Mouse (Mus musculus): ENCODE measurements around the gene Alkbh7. TPM values are rescaled to one million over a fixed set of nuclear protein-coding genes. Genes with fewer than 3 reads are reported as not detected.

Gene Alkbh7
- total and polyA plus RNA-seq, 3 experiments: 21.2 to 51.8 (median 35.4) TPM

DNA sequence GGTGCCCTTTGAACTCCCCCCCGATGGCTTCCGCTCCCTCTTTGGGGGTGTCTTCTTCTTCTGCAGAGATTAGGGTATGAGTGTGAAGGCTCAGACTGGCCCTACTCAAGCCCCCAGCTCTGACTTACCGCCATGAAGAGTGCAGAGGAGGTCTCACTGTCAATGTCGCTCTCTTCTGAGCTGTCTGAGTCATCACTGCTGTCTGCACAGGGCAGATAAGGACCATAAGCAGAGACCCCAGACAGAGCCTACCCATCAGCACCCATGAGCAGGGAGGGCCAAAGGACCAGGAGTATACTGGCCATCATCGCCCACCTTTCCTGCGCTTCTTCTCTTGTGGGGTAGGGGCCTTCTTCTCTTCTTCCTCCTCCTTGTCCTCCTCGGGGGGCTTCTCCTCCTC is 6.9 kb downstream of the Alkbh7 start:
- no peak for DNase-seq (ENCODE audit: extremely low read depth)
- in situ Hi-C loops (cut with MboI; ENCODE audit: low pct_ligation_motif_present, low pct_unique_long_range_greater_than_20kb, low sequenced_read_pairs): no loop called here
- H3K27ac ChIP-seq (ENCODE audit: insufficient read depth, low read depth): no peak overlapping the region

DNA sequence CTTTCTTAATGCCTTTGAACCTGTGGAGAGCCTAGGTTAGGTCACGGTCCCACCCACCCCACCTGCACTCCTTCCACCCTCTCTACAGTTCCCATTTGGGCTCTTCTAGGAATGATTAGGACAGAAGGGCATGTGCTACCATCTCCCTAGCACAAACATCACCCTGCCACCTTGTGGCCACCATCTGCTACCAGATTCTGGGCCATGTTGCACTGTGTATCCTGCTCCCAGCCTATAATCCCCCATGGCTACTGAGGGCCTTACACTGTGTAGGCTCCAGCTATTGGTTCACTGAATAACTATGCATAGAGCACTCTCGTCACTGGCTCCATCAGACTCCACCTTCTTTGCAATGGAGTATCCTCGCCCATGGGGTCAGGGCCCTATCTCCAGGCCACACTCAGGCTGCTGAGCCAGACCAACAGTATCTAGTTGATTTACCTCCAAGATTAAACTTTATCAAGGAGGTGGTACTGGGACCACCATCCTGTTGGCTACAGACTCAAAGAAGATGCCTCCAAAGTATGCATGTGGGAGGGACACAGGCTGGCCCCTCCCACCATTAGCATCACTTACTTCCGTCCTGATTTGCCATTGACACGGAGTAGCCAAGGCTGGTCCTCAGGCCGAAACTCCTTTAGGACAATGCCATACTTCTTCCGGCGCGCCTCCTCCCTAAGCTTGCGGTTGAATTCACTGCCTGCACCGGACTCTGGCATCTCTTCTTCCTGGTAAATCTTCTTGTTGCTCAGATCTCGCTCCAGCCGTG is 10.2 kb downstream of the Alkbh7 start:
- in situ Hi-C loops (cut with MboI; ENCODE audit: low pct_ligation_motif_present, low pct_unique_long_range_greater_than_20kb, low sequenced_read_pairs): no loop called here
- H3K79me2 ChIP-seq (replicated peaks; ENCODE audit: control insufficient read depth, extremely low read depth, insufficient read depth, poor library complexity, severe bottlenecking): peaks cover 16% of the 10 kb centered on the region
- H3K36me3 ChIP-seq (replicated peaks in 1 of 2; ENCODE audit: control insufficient read depth in 1 of 2, insufficient read depth in 1 of 2, low read length in 1 of 2): peaks cover 64 to 70% of the 10 kb centered on the region in 2 experiments
- no peak for DNase-seq (ENCODE audit: extremely low read depth)
- TF ChIP-seq CTCF (conservative IDR thresholded peaks at IDR 0.05 in 1 of 2, IDR thresholded peaks at IDR 0.05 in 1 of 2; ENCODE audit: low read depth in 2 of 2, low read length in 2 of 2) (peak in 1 of 2 experiments; percentile 48; a peak in 2 of 4 replicates), NRF1 (IDR thresholded peaks at IDR 0.05; ENCODE audit: low read depth, low read length) (no peak), SMC3 (IDR thresholded peaks at IDR 0.05; ENCODE audit: low read depth, low read length) (peak; percentile 46), ZMIZ1 (IDR thresholded peaks at IDR 0.05; ENCODE audit: low read depth, low read length) (no peak), RAD21 (IDR thresholded peaks at IDR 0.05; ENCODE audit: low read depth, low read length) (peak; percentile 7), E2F4 (IDR thresholded peaks at IDR 0.05; ENCODE audit: insufficient replicate concordance, low read depth, low read length) (no peak)
- peaks cover 3 to 13% of the 10 kb centered on the region in 2 experiments for H3K4me1 ChIP-seq (ENCODE audit: control insufficient read depth in 1 of 2, insufficient read depth in 2 of 2)
- H3K4me3 ChIP-seq (replicated peaks in 1 of 3; ENCODE audit: low read depth in 2 of 3, low read length in 2 of 3, poor library complexity in 1 of 3): no peak overlapping the region
- no peak overlapping the region for H3K27ac ChIP-seq (ENCODE audit: insufficient read depth, low read depth)
- H3K9me3 ChIP-seq (replicated peaks; ENCODE audit: low read length): no peaks in the 10 kb centered on the region
- no peak overlapping the region for H3K4me2 ChIP-seq (ENCODE audit: insufficient read depth, low read depth, poor library complexity, severe bottlenecking)
- no peak overlapping the region for H3K9ac ChIP-seq (ENCODE audit: insufficient read depth, low read depth)
- H3K27me3 ChIP-seq (replicated peaks): no peaks in the 10 kb centered on the region
- dilution Hi-C loops (cut with MboI; ENCODE audit: extremely low pct_ligation_motif_present, extremely low pct_unique_long_range_greater_than_20kb, low sequenced_read_pairs): no loop called here

More for the DNA sequence above, 6.9 kb downstream of the Alkbh7 start:
- Histone ChIP-seq H3K36me3 (replicated peaks in 1 of 2; ENCODE audit: control insufficient read depth in 1 of 2, insufficient read depth in 1 of 2, low read length in 1 of 2) (peaks cover 72 to 96% of the 10 kb centered on the region in 2 experiments), H3K9me3 (replicated peaks; ENCODE audit: low read length) (no peaks in the 10 kb centered on the region), H3K4me2 (ENCODE audit: insufficient read depth, low read depth, poor library complexity, severe bottlenecking) (no peak overlapping the region), H3K79me2 (replicated peaks; ENCODE audit: control insufficient read depth, extremely low read depth, insufficient read depth, poor library complexity, severe bottlenecking) (no peaks in the 10 kb centered on the region; the same call in 1 of the 2 replicates), H3K4me1 (ENCODE audit: control insufficient read depth in 1 of 2, insufficient read depth in 2 of 2) (peaks cover 4 to 6% of the 10 kb centered on the region in 2 experiments; a peak in 3 of 4 replicates), H3K27me3 (replicated peaks) (no peaks in the 10 kb centered on the region), H3K4me3 (replicated peaks in 1 of 3; ENCODE audit: low read depth in 2 of 3, low read length in 2 of 3, poor library complexity in 1 of 3) (no peak overlapping the region), H3K9ac (ENCODE audit: insufficient read depth, low read depth) (no peak overlapping the region)
- TF ChIP-seq MAX (IDR thresholded peaks at IDR 0.05; ENCODE audit: low read length) (no peak), CTCF (conservative IDR thresholded peaks at IDR 0.05 in 1 of 2, IDR thresholded peaks at IDR 0.05 in 1 of 2; ENCODE audit: low read depth in 2 of 2, low read length in 2 of 2) (no peak), SIN3A (IDR thresholded peaks at IDR 0.05; ENCODE audit: low read length) (no peak), ZKSCAN1 (IDR thresholded peaks at IDR 0.05; ENCODE audit: borderline replicate concordance, low read depth, low read length) (no peak), SMC3 (IDR thresholded peaks at IDR 0.05; ENCODE audit: low read depth, low read length) (no peak), HCFC1 (IDR thresholded peaks at IDR 0.05; ENCODE audit: low read depth, low read length) (no peak), TCF12 (IDR thresholded peaks at IDR 0.05; ENCODE audit: low read depth, low read length) (no peak), USF2 (conservative IDR thresholded peaks at IDR 0.05; ENCODE audit: low read depth, low read length) (no peak), GABPA (IDR thresholded peaks at IDR 0.05; ENCODE audit: insufficient replicate concordance, low read depth, low read length) (no peak), MXI1 (IDR thresholded peaks at IDR 0.05; ENCODE audit: low read depth, low read length) (no peak), RAD21 (IDR thresholded peaks at IDR 0.05; ENCODE audit: low read depth, low read length) (no peak), JUND (conservative IDR thresholded peaks at IDR 0.05; ENCODE audit: low read depth, low read length) (no peak), IRF4 (IDR thresholded peaks at IDR 0.05; ENCODE audit: low read depth, low read length) (no peak), UBTF (IDR thresholded peaks at IDR 0.05; ENCODE audit: low read depth, low read length) (no peak)
- dilution Hi-C loops (cut with MboI; ENCODE audit: extremely low pct_ligation_motif_present, extremely low pct_unique_long_range_greater_than_20kb, low sequenced_read_pairs): no loop called here
